Mouse (Mus musculus) bone marrow, adult 2 months (tissue): ENCODE measurements at regions not wholly inside any gene's neighbourhood (a gene's known extent, or its start where the extent isn't known, plus 50 kb on each side); places are given as distances from the start of the nearest gene placed in this dataset.

ENCODE experiments used
- H3K27ac ChIP-seq: fragments of 200-500 bp; 2 replicates; pipeline ENCODE4 v1.5.1; 2012; ENCODE audit warnings: low read depth, mild to moderate bottlenecking, control low read depth, inconsistent platforms, low read length; ENCODE audit not compliant: control insufficient read depth, poor library complexity, insufficient read depth
- H3K4me1 ChIP-seq: fragments of 200-500 bp; 2 replicates; pipeline ENCODE4 v1.6.1; 2011; ENCODE audit warnings: low read length; ENCODE audit not compliant: control insufficient read depth, insufficient read depth
- H3K4me3 ChIP-seq: fragments of 200-500 bp; replicated peaks from 2 replicates; pipeline ENCODE3; 2011; ENCODE audit warnings: mild to moderate bottlenecking, low read depth, low read length, control low read depth; ENCODE audit not compliant: control insufficient read depth
- CTCF ChIP-seq: fragments of 200-500 bp; IDR thresholded peaks from 2 replicates; pipeline ENCODE4 v1.5.1; 2011; ENCODE audit warnings: low read length, control low read depth; ENCODE audit not compliant: control insufficient read depth, insufficient read depth
- POLR2A ChIP-seq: fragments of 200-500 bp; IDR thresholded peaks from 2 replicates; pipeline ENCODE4 v1.6.1; 2011; ENCODE audit warnings: low read depth, mild to moderate bottlenecking, control low read depth, low read length, borderline replicate concordance; ENCODE audit not compliant: control insufficient read depth
- WGBS: fragments of 180-500 bp; shearing (Covaris S2); methylation state at CpG from one replicate; pipeline ENCODE4 v1.1.7; 2018; 5-methylcytosine and 5-hydroxymethylcytosine counted together

DNA sequence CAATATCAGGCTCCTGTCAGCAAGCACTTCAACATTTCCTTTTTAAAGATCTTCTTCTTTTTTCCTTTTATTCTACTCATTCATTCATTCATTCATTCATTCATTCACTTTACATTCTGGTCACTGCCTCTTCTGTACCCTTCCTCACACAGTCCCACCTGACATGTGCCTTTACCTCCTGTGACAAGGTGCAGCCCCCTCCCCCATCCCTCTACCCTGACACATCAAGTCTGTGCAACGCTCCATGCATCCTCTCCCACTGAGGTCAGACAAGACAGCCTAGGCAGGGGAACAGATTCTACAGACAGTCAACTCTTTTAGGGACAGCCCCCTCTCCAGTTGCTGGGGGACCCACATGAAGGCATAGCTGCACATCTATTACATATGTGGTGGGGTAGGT, 380.5 kb downstream of the Tmem161b start:
- no peaks in the 10 kb centered on the region for H3K4me1 ChIP-seq
- WGBS: 75% methylated on average over 1 of the region's 1 CpGs
- no peak overlapping the region for H3K27ac ChIP-seq
- TF ChIP-seq CTCF (no peak), POLR2A (no peak)
- no peak overlapping the region for H3K4me3 ChIP-seq

DNA sequence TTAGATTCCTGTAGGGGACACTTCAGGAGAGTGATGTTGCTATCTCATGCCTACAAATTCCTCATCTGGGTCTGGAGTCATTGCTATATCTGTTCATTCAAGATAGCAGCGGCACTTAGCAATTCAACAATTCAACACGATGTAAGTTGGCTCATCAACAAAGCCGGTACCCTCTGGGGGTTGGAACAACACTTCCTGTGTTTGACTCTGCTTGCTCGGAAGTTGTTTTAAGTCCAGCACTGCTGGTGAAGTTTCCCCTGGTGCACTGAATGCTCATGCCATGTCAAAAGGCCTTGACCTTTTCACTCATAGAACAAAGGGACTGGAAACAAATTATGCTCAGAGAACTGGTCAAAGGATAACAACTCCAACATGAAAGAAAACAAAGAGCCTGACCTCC, 390.4 kb downstream of the Tmem161b start:
- H3K27ac ChIP-seq: no peak overlapping the region
- 28% methylated on average over 4 of the region's 4 CpGs for WGBS
- TF ChIP-seq POLR2A: no peak
- TF ChIP-seq CTCF: no peak
- H3K4me1 ChIP-seq: no peaks in the 10 kb centered on the region
- H3K4me3 ChIP-seq: no peak overlapping the region

DNA sequence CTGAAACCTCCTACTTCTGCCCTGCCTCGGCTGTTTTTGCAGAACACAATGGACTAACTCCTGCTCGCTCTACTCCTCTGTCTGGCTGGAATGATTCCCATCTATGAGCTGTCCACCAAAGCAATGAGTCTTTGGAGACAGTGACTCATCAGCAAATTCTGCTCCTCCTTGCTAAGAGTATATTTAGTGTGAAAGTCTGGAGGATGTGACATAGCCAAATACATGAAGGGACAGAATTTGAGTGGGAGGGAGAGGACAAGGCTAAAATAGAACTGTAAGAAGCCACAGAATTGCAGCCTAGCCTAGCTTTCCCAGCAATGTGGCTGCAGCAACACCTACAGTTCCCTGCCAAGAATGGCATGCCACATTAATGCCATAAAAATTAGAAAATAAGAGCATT, 390.9 kb downstream of the Tmem161b start:
- Histone ChIP-seq H3K4me3 (no peak overlapping the region), H3K27ac (no peak overlapping the region), H3K4me1 (no peaks in the 10 kb centered on the region)
- WGBS: 54% methylated on average over 2 of the region's 2 CpGs
- TF ChIP-seq POLR2A (no peak), CTCF (no peak)

DNA sequence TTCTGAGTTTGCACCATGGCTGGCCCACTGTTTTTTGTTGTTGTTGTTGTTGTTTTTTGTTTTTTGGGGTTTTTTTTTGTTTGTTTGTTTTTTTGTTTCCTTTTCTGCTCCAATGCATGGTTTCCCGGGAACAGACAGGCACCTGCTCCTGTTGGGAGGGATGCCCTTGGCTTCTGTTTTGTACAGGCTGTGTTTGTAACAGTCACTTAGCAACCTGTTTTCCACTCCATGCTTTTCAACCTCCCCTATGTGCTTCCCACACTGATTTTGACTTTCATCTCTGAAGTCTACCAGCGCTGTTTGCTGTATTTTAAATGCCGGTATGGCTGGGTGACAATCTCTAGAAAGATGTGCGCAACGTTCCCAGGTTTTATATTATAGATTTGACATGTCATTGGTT, 402.6 kb downstream of the Tmem161b start:
- Histone ChIP-seq H3K4me3 (no peak overlapping the region), H3K27ac (no peak overlapping the region), H3K4me1 (no peaks in the 10 kb centered on the region)
- no peak for TF ChIP-seq POLR2A
- no peak for TF ChIP-seq CTCF
- 91% methylated on average over 5 of the region's 5 CpGs for WGBS

DNA sequence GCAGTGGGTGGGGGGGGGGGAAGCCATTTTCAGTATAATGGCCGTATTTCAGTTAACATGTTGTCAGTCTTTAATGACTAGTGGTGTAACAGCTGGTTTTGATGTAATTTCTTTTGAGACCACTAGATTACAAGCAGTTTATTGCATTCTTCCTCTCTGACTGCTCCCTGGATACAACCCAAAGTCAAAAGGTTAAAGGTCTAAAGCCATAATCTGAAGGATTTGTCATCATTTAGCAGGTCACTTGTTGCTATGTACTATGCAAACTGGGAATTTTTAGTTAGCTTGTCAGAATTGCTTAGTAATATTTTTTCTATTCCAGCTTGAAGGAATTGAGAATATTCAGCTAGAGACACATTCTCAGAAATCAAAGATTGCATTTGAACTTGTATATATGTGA, 403.4 kb downstream of the Tmem161b start:
- WGBS: 78% methylated on average over 1 of the region's 1 CpGs
- TF ChIP-seq POLR2A (no peak), CTCF (no peak)
- Histone ChIP-seq H3K4me1 (no peaks in the 10 kb centered on the region), H3K4me3 (no peak overlapping the region), H3K27ac (no peak overlapping the region)

DNA sequence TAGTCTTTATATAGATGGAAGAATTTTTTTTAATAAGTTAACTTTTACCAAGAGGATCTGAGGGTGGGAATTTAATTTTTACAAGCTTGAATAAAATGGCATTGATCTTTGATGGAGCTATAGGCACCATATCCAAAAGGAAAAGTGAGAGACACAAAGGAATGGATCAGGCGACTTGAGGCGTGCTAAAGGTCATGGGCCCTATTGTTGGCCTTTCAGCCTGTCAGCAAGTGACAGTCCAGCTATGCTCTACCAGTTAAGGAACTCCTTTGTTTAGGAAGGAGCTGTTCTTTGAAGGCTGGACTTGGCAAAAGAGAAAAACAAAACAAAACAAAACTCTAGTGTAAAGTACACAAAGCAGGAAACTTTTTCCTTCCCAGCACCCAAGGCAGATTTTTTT, 403.8 kb downstream of the Tmem161b start:
- no peaks in the 10 kb centered on the region for H3K4me1 ChIP-seq
- WGBS: 78% methylated on average over 2 of the region's 2 CpGs
- H3K4me3 ChIP-seq: no peak overlapping the region
- no peak overlapping the region for H3K27ac ChIP-seq
- TF ChIP-seq POLR2A: no peak
- no peak for TF ChIP-seq CTCF

DNA sequence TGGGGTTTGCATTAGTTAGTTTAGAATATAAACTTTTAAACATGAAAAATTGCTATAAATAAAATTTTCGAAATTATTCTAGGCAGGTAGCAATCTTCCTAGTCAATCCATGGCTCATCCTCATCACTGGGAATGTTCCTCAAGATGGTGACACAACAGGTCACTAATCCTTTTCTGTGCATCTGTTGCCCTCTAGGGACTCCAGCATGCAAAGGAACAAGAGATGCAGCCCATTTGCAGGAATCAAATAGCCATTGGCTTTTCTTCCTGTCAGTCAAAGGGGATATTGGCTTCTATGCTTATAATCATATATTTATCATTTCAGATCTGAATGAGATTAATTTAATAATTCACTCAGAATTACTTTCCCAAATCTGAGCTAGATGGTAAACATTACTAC, 404.3 kb downstream of the Tmem161b start:
- WGBS: 55% methylated on average over 1 of the region's 1 CpGs
- Histone ChIP-seq H3K4me1 (no peaks in the 10 kb centered on the region), H3K4me3 (no peak overlapping the region), H3K27ac (no peak overlapping the region)
- TF ChIP-seq CTCF (no peak), POLR2A (no peak)

DNA sequence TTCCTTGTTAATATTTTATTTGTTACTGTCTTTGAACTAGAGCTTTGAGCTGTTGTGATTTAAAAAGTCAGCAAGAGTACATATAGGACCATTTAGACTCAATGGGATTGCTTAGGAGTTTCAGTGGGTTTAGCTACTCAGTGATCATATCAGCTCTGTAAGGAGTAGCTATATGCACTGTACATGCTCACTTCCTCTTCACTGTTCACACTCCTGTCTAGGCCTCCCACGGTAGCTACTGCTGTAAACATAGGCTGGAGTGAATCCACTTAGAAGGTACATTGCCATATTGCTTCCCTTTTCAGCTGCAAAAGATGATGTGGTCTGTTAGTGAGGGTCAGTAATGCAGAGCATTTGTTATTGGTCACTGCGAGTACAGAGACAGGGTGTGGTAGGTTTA, 408.6 kb downstream of the Tmem161b start:
- no peak overlapping the region for H3K4me3 ChIP-seq
- H3K4me1 ChIP-seq: no peaks in the 10 kb centered on the region
- no peak overlapping the region for H3K27ac ChIP-seq
- 38% methylated on average over 2 of the region's 2 CpGs for WGBS
- TF ChIP-seq CTCF (no peak), POLR2A (no peak)

DNA sequence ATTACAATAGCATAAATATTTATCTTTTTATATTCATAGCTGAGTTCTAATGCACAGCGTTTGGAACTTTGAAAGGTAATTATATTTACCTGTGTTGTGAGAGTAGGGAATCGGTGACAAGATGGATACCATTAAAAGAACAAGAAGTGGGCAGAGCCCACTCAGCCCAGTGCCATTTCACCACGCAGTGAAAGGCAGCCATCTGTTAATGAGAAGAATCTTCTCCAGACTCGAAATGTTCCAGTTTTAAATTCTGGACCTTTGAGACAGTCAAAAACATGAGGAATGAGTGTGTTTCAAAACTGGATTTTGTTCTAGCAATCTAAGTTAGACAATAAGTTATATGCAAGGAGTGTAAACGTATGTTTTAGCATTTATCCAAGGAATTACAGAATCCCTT, 410.4 kb downstream of the Tmem161b start:
- 78% methylated on average over 5 of the region's 5 CpGs for WGBS
- no peak overlapping the region for H3K27ac ChIP-seq
- no peak for TF ChIP-seq POLR2A
- TF ChIP-seq CTCF: no peak
- no peak overlapping the region for H3K4me3 ChIP-seq
- H3K4me1 ChIP-seq: no peaks in the 10 kb centered on the region
